Mouse (Mus musculus) embryonic fibroblast, embryonic 13.5 days (primary cell): ENCODE results near the gene Rbks.

Experiments used
- CTCF ChIP-seq: IDR thresholded peaks from 2 replicates; pipeline ENCODE4 v1.5.1; 2011; ENCODE audit warnings: mild to moderate bottlenecking, control low read depth, low read length, moderate library complexity, borderline replicate concordance; ENCODE audit not compliant: insufficient read depth
- POLR2A ChIP-seq: IDR thresholded peaks from 2 replicates; pipeline ENCODE4 v1.6.1; 2011; ENCODE audit warnings: low read depth, mild to moderate bottlenecking, control low read depth, low read length, moderate library complexity

DNA sequence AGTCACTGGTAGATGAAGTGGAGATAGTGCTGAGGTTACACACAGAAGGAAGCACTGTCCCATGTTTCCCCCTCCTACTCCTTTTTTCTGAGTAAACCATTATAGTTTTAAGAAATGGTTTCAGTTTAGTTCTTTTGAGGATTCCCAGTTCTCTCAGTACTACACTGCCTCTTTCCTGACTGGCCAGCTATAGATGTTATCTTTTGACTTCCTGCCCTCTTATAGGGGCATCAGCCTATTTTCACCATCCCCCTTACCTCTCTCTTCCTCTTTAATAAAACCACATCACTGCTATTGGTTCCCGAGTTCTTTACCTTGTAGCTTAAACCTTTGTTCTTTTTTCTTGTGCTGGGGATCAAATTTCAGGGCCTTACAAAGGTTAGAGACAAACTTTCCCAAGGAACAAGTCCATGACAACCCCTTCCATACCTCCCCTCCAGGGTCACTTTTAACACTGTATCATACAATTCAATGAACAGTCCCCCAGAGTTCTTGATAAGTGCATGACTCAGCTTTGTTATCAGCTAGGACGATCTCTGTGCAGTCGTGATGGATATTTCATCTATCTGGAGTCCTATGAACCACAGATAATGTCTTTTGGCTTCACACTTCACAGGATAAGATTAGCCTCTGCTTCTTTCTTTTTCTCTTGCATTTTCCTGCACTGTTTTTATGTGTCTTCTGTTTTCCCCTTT lies 35.4 kb upstream of the Rbks start:
- TF ChIP-seq POLR2A (no peak), CTCF (no peak)
